Comparison of ENCODE assay signal across 39 mouse cellular contexts in genomic region chr2:4969083-4969482, GRCm38 (mm10). TPM values are rescaled to one million over a fixed set of nuclear protein-coding genes. Genes with fewer than 3 reads are reported as not detected.
"Had no signal": no experiment of that assay in that cellular context is flagged by ENCODE, and none has a peak within 500 bp of the region (broad histone marks: within the 10 kb centered on the region; RNA-seq: fewer than 3 reads in every experiment).

No protein-coding gene starts in this region.

- H3K9ac ChIP-seq: limb, embryonic 12.5 days; limb, embryonic 13.5 days; limb, embryonic 15.5 days; liver, embryonic 12.5 days; liver, embryonic 13.5 days; liver, embryonic 14.5 days; liver, embryonic 15.5 days; liver, postnatal 0 days; lung, embryonic 14.5 days; lung, embryonic 15.5 days; midbrain, embryonic 12.5 days; midbrain, embryonic 13.5 days; midbrain, embryonic 15.5 days; neural tube, embryonic 12.5 days; neural tube, embryonic 13.5 days had no signal

- ATAC-seq: liver, embryonic 12.5 days; liver, postnatal 0 days; lung, postnatal 0 days; midbrain, embryonic 13.5 days; midbrain, embryonic 15.5 days; midbrain, embryonic 16.5 days had no signal

- H3K9me3 ChIP-seq: limb, embryonic 10.5 days; limb, embryonic 13.5 days; limb, embryonic 15.5 days; liver, embryonic 12.5 days; liver, embryonic 13.5 days; liver, embryonic 15.5 days; lung, embryonic 15.5 days; megakaryocyte, embryonic 14.5 days; midbrain, embryonic 10.5 days; midbrain, embryonic 12.5 days; midbrain, embryonic 13.5 days; midbrain, embryonic 15.5 days; neural tube, embryonic 12.5 days; neural tube, embryonic 13.5 days had no signal

- H3K4me1 ChIP-seq: limb, embryonic 10.5 days; limb, embryonic 12.5 days; limb, embryonic 13.5 days; limb, embryonic 15.5 days; liver, embryonic 12.5 days; liver, embryonic 13.5 days; liver, embryonic 15.5 days; lung, embryonic 15.5 days; megakaryocyte, embryonic 14.5 days; midbrain, embryonic 10.5 days; midbrain, embryonic 12.5 days; midbrain, embryonic 13.5 days; midbrain, embryonic 15.5 days; neural tube, embryonic 12.5 days; neural tube, embryonic 13.5 days had no signal

- DNase-seq: left cerebral cortex, postnatal 4 days; liver; liver, embryonic 13.5 days; liver, postnatal 0 days; lung, adult 18-20 months; lung, adult 2 months; lung, embryonic 14.5 days; lung, postnatal 10 days; lung, postnatal 14 days; lung, postnatal 36 days; lung, postnatal 4 days; midbrain, embryonic 14.5 days had no signal

- H3K4me2 ChIP-seq: limb, embryonic 12.5 days; limb, embryonic 13.5 days; limb, embryonic 15.5 days; liver, embryonic 11.5 days; liver, embryonic 12.5 days; liver, embryonic 13.5 days; liver, embryonic 15.5 days; lung, embryonic 14.5 days; lung, embryonic 15.5 days; midbrain, embryonic 11.5 days; midbrain, embryonic 12.5 days; midbrain, embryonic 13.5 days; midbrain, embryonic 15.5 days; neural tube, embryonic 12.5 days; neural tube, embryonic 13.5 days had no signal

- H3K27ac ChIP-seq: limb, embryonic 10.5 days; limb, embryonic 12.5 days; limb, embryonic 13.5 days; limb, embryonic 15.5 days; liver, embryonic 12.5 days; liver, embryonic 13.5 days; liver, embryonic 14.5 days; liver, embryonic 15.5 days; lung, embryonic 15.5 days; macrophage; midbrain, embryonic 10.5 days; midbrain, embryonic 12.5 days; midbrain, embryonic 13.5 days; midbrain, embryonic 15.5 days; neural tube, embryonic 12.5 days; neural tube, embryonic 13.5 days had no signal

- H3K36me3 ChIP-seq: limb, embryonic 10.5 days; limb, embryonic 12.5 days; limb, embryonic 13.5 days; limb, embryonic 15.5 days; liver, embryonic 12.5 days; liver, embryonic 13.5 days; liver, embryonic 15.5 days; lung, embryonic 15.5 days; midbrain, embryonic 10.5 days; midbrain, embryonic 12.5 days; midbrain, embryonic 13.5 days; midbrain, embryonic 15.5 days; neural tube, embryonic 12.5 days; neural tube, embryonic 13.5 days had no signal

- H3K27me3 ChIP-seq: limb, embryonic 12.5 days; limb, embryonic 13.5 days; limb, embryonic 15.5 days; liver, embryonic 12.5 days; liver, embryonic 13.5 days; liver, embryonic 15.5 days; lung, embryonic 15.5 days; midbrain, embryonic 12.5 days; midbrain, embryonic 13.5 days; midbrain, embryonic 15.5 days; neural tube, embryonic 12.5 days; neural tube, embryonic 13.5 days had no signal

- H3K4me3 ChIP-seq: limb, embryonic 10.5 days; limb, embryonic 12.5 days; limb, embryonic 13.5 days; limb, embryonic 15.5 days; liver, embryonic 12.5 days; liver, embryonic 13.5 days; liver, embryonic 15.5 days; lung, embryonic 15.5 days; megakaryocyte, embryonic 14.5 days; midbrain, embryonic 10.5 days; midbrain, embryonic 12.5 days; midbrain, embryonic 13.5 days; midbrain, embryonic 15.5 days; myocyte; neural tube, embryonic 12.5 days; neural tube, embryonic 13.5 days had no signal

RNA-seq across cellular contexts. Expression of gene Ucma, which starts 6.8 kb away (rescaled TPM):
- total RNA-seq: liver, adult 2 months; megakaryocyte-erythroid progenitor cell, adult 5-6 weeks; monocyte, adult 5-6 weeks had no signal
- polyA plus RNA-seq: limb, embryonic 10.5 days; limb, embryonic 11.5 days; limb, embryonic 12.5 days; liver, adult 2 months; liver, embryonic 11.5 days; liver, embryonic 12.5 days; liver, embryonic 13.5 days; liver, embryonic 14.5 days; liver, embryonic 16.5 days; liver, postnatal 0 days; lung, embryonic 14.5 days; lung, embryonic 16.5 days; lung, postnatal 0 days; macrophage; midbrain, embryonic 10.5 days; midbrain, embryonic 11.5 days; midbrain, embryonic 12.5 days; midbrain, embryonic 13.5 days; neural tube, embryonic 12.5 days; neural tube, embryonic 13.5 days had no signal
